Mouse (Mus musculus): Measurements from ENCODE around the gene Arhgef16. TPM values are rescaled to one million over a fixed set of nuclear protein-coding genes. Genes with fewer than 3 reads are reported as not detected.

Arhgef16 gene
- total RNA-seq, 4 experiments from 2014 or later = 0.09 to 0.51 (median 0.32) TPM

DNA sequence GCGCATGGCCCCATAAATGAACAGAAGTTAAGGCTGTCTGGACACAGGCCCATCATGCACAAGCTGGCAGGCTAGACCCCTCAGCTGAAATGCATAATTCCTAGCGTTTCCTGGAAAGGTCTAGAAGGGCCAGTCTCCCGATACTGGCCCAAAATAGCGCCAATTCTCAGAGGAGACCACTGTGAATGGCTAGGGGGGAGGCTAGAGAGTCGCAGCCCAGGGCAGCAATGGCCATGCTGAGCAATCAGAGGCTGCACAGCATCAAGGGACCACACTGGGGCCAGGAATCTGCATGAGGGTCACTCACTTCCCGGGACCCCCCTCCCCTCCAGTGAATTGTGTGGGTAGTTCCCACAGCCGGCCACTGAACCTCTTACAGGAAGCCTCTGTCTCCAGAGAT, 17.8 kb downstream of the Arhgef16 start:
- no peak for DNase-seq

DNA sequence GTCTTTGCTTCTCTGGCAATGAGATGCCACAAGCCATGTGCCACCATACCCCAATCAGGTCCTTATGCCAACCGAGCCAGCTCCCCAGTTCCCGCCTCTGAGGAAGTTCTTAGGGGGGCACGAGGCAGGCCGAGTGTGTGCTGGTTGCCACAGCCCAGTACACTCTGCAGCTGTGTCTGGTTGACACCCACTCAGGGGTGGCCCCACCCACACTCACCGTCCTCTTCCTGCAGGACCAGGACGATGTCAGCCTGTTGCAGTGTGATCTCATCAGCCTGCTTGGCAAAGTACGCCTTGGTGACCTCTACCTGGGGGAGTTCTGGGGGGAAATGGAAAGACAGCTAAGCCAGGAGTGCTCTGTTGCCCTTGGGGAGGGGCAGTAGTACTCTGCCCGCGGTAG, 22.0 kb downstream of the Arhgef16 start:
- no peak for DNase-seq

DNA sequence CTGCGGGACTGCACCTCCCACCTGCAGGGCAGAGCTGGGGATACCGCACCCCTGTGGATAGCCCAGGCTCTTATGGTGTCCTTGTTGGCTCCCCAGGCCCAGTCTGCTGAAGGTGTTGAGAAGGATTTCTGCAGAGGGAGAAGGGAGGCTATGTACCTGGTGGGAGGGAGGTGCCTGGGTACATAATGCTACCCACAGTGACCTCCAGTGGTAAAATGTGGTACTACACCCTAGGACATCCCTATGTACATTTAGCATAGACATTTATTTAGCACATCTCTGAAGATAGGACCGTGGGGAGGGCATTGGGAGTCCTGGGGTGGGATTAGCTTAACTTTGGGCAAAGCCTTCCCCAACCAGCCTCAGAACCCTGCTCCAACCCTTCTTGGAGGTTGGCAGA, 28.5 kb downstream of the Arhgef16 start:
- DNase-seq = no peak

DNA sequence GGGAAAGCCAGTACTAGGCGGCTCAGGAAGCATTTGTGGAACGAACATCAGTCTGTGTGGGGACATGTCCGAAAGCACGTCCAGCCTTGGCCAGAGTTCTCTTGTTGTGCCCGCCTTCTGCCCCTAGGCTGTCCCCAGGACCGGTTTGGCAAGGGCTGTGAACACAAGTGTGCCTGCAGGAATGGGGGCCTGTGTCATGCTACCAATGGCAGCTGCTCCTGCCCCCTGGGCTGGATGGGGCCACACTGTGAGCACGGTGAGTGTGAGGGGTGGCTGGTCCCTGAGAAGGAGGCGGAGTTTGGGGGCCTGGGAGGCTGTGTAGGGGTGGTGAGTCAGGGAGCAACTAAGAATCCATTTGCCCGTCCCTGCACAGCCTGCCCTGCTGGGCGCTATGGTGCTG, 32.0 kb downstream of the Arhgef16 start:
- no peak for DNase-seq

DNA sequence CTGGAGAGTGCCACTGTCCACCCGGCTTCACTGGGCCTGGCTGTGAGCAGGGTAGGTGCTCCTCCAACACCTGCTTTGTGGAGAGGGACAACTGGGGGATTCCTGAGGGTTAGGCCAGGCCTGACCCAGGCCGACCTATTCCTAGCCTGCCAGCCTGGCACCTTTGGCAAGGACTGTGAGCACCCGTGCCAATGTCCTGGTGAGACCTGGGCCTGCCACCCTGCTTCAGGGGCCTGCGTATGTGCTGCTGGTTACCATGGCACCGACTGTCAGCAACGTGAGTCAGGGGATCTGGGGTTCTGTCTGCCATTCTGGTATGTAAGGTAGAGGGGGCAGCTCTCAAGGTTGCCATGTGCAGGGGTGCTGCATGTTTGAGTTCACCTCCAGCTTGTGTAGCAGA, 34.0 kb downstream of the Arhgef16 start:
- DNase-seq = no peak

DNA sequence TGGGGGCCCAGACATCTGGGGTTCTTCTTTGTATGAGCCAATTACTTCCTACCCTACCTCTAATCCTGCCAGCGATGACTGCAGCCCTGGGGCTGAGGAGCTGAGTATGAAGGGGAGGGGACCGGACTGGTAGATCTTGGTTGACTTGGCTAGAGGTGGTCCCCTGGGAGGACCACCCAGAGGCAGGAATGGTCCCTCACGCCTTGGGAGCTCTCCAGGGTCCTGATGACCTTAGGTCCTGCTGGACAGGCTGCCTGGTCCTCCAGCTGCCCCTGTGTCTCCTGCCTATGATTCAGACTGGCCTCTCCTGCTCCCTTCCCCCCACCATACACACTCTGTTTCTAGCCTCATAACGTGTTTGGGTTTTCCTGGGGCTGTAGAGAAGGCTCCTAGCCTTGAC, 39.4 kb downstream of the Arhgef16 start:
- no peak for DNase-seq

DNA sequence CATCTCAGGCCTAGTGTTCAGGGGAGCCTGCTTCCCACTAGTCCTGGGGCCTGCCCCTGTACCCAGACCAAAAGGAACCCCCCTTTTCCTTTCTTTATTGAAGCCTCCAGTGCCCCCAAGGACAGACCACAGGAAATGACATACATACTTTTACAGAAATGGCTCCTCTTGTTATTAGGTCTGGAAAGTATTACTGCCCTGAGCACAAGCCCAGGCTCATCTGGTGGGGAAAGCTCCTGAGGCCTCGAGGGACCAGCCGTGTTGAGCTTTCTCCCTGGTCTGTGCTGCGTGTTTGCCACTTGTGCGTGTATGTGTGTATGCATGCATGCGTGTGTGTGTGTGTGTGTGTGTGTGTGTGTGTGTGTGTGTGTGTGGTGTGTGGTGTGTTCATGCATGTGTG, 40.7 kb downstream of the Arhgef16 start:
- no peak for DNase-seq

DNA sequence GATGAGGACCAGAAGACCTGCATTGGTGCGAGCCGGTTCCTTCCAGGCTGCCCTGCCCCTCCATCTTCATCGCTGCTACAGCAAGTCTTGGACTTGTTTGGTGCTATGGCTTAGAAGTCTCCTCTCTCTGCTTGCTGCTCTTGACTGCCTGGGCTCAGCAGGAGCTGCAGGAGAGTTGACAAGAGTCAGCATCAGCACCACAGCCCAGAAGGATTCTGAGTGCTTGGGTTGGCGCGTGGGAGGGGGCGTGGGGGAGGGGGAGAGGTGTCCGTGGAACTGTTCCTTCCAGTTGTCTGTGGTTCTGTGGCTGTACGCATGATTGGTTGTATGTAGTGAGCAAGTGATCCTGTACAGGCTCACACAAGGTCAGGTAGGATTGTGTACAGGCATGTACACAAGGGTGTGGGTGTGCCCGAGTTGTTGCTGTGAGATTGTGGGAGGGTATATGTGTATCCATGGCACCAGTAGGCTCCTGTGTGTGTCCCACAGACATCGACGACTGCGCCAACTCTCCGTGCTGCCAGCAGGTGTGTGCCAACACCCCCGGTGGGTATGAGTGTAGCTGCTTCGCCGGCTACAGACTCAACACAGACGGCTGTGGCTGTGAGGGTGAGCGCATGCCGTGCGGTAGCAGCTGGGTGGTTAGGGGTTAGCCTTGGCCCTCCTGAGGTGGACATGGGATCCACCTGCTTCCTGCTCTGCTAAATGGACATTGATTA, 48.8 kb downstream of the Arhgef16 start:
- no peak for DNase-seq

DNA sequence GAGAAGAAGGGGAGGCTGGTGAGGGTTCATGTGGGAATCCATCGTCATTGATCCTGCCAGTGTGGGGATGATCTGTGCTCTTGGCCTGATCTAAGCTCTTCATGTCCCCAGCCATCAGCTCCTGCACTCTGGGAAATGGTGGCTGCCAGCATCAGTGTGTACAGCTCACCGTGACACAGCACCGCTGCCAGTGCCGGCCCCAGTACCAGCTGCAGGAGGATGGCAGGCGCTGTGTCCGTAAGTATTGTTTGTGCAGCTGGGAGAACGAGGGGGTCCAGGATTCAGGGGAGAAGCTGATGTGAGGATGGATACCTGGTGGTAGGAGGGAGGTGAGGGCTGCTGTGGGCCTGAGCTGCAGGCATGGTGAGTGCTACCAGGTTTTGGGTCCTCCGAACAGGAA, 52.2 kb downstream of the Arhgef16 start:
- no peak for DNase-seq

DNA sequence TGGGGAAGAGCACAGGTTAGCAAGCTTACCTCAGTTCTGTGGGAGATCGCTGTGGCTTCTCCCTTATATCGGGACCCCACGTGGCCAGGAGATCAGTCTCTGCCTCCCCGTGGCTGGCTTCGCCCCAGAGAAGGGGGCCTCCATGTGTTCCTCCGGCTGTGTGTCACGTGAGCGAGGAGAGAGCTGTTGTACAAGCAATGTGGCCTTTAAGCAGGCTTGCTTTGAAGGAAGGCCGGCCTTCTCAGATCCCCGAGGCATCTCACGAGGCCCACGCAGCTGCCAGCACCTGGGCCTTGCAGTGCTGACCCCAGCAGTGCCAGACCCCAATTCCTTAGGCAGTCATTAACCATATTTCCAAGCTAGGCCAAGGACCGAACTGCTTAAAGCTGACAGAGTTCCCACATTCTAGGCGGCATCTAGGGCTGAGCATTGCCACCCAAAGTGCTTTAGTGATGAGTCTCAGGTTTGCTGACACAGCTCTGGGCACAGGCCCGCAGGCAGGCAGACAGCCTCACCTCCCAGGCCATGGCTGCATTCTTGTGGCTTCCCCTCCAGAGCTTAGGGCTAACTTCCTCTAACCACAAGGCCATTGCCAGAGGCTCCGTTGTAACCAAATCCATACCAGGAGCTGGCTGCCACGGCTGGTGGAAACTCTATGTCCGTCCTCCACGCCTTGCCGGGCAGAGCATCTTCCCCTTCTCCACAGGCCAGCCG, 53.2 kb downstream of the Arhgef16 start:
- DNase-seq = no peak

DNA sequence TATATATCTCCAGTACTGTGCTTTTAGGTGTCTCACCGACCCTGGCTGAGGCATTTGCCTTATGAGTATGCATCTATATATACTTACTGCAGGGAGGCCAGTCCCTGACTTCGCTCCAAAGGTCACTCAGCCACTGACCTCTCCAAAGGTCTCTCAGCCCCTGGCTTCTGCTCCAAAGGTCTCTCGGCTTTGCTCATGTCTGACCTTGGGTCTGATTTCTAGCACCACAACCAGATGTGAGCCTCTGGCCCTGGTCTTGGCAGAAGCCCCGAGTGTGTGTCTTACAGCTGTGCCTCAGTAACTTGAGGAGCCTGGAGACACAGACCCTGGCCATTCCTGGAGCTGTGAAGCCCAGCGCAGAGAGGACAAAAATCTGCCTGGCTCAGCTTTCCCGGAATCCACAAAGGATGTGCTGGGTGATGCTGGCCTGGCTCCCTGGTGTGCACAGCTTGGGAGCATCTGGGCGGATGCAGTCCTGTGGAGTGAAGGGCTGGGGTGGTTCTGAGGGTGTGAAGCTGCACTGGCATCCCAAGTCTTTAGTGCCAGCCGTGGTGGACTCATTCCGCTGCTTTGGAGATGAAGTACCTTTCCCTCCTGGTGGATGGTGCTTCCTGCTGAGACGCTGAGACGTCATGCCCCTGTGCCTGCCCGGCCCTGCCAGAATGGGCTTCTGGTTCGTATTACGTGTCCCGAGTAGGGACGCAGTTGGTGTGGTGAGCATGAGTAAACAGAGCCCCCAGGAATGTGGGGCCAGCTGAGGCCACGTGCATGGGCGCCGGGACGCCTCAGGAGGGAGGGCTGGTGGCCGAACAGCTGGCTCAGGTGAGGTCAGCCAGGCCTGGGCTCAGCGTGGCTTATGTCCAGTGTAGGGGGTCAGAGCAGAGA, 54.0 kb downstream of the Arhgef16 start:
- no peak for DNase-seq

DNA sequence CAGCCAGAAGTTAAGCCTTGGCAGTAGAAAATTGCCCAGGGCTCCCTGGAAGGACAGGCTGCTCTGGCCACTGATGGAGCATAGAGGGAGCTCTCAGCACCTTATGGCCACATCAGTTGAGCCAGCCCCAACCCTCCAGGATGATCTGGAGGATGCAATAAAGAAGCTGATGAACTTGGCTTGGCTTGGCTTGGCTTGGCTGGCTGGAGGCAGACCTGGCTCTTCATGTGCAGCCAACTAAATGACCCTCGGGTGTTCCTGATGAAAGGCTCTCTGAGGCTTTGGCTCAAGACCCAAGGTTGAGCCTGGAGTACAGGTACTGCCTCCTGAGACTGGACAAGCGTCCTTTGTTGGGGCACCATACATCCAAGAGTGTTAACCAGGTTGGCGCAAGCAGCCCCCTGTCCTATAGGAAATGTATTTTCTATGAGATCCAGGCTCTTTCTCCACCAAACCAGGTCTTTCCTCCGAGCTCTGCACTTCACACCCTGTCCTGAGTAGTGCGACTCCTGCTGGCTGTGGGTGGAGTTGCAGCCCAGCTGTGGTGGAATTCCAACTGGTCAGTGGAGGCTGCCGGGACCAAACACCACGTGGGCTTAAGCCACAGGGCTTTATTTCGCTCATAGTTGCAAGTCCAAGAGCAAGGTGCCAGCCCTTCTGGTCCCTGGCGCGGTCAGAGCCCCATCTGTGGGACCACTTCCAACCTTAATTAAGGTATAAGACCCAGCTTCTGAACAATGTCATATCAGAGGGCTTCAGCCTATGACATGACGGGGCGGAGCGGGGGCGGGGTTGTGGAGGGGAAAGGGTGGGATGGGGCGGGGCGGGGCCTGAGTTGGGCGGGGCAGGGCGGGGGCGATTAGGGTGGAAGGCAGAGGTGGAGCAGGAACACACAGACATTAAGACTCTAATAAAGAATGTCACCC, 55.1 kb downstream of the Arhgef16 start:
- DNase-seq = peak; percentile 38

DNA sequence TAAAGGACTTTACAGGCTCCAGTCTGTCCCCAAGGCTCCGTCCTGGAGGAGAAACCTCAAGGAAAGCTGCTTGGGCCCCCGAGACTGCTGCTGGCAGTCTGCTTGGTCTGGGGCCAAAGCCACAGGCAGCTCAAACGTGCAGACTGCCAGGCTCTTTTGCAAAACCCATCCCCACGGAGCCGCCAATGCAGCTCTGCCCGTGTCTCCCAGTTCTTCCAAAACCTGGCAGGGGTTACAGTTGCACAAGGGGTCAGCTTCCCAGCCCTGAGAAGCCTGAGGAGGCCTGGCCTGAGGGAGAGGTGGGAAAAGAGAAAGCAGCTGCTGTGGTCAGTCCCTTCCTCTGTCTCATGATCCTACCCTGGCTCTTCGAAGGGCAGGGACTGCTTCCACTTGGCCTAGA, 56.1 kb downstream of the Arhgef16 start:
- DNase-seq = peak; percentile 17

DNA sequence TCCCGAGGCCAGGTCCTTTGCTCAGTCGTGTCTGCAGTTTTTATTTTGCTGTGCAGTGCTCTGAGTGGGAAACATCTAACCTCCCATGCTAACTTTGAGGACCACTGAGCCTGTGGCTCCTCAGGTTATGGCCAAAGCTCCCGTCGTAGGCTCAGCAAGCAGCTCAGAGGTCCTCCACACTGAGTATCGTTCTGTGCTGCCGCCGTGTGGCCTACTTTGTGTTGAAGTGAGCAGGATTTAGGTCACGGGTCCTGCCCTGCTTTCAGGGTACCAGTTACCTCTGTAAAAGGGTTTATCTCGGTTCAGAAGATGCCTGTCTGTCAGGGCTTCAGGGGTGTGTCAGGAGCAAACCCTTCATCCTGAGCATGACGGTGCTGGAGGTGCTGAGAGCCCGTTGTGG, 60.9 kb downstream of the Arhgef16 start:
- no peak for DNase-seq

DNA sequence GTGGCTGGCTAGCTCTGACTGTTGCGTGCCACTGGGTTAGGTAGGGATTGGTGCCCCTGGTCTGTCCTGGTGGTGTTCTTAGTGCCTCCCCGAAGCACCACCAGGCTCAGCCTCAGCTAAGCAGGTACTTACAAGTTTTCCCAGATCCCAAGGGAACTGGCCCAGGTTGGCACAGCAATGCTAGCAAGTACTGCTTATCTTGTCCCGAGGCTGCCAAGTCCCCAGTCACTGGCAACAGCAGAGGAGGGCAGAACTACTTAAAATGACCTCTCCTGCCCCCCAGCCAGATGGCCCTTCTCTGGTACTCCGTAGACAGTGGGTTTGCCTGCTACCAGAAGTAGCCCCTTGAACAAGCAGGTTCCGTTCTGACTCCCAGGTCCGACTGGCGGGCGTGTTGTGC, 62.3 kb downstream of the Arhgef16 start:
- DNase-seq = no peak

DNA sequence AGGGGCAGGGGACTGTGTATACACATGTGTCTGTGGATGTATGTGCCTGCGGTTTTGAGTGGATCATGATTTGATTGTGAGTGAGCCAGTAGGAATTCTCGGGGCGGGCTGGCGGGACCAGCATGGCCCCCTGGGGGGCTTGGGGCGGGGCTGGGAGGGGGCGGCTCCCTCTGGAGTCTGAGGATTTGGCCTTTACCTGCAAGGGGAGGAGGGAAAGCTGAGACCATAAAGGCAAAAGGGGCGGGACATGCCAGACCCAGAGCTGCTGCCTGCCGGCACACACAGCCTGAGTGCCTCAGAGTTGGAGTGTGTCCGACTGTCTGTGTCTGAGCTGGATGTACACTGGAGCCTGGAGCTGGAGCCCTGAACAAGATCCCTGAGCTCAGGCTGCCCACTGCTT, 64.2 kb downstream of the Arhgef16 start:
- DNase-seq = no peak

DNA sequence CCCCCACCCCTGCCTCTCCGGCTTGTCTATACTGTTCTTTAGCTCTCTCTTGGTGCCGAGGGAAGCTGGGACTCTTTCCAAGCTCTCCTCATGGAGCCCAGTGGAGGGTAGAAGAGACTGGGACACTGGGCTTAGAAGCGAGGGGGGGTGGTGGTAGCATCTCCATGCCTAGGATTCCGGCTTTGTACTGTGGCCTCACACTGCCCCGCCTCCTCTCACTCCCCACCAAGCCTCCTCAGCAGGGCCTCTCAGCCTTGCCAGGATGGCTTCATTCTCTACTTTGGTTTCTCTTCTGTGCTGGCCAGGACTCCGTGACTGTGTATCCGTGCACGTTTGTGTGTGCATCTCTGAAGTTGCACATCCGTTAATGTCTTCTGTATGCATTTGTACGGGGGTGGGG, 64.6 kb downstream of the Arhgef16 start:
- DNase-seq = no peak

DNA sequence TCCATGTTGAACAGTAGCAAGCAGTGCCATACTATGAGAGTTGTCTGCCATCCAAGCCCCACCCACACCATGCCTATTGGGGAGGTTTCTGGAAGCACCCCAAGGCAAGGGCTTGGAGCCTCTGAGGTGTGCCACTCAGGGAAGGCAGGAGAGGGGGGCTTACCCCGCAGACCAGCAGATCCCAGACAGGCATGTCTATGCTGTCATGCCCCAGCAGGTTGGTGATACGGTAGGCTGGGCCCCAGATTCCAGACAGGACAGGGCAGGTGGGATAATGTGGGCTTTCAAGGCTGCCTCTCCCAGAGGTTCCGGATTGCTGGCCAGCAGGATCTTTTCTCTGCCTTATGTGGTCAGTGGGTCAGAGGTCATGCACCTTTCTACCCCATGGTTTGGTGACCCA, 65.5 kb downstream of the Arhgef16 start:
- DNase-seq = no peak

DNA sequence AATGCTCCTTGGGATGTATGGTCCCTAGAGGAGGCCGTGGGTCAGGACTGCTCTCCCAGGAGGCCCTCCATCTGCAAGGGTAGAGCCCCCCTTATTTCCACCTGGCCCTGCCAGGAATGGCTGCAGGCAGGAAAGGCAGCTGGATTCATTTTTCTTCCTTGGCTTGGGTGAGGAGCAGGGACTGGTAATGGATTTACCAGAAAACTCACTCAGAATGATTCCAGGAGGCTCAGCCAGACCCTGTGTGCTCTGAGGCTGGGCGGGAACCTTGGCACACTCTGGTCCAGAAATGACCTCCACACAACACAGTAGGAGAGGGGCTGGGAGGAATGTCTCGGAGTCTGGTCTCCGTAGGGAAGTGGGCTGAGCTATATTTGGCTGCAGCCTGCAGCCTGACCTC, 69.2 kb downstream of the Arhgef16 start:
- no peak for DNase-seq

DNA sequence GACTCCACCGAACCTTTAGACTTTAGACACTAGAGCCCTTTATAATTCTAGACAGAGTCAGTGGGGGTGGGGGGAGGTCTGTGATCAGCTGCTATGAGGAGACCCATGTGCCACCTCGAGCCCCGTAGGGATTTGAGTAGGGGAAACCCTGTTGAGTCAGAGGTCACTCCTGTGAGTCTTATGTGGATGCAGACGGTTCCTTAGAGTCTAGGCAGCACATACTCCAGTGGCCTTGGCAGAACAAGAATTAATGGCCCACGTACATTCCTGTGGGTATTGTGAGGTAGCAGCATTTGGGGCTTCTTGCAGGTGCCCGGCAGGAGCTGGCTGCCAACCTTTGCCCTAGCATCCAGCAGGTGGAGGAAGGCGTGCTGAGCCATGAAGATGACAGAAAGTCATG, 70.1 kb downstream of the Arhgef16 start:
- DNase-seq = no peak

DNA sequence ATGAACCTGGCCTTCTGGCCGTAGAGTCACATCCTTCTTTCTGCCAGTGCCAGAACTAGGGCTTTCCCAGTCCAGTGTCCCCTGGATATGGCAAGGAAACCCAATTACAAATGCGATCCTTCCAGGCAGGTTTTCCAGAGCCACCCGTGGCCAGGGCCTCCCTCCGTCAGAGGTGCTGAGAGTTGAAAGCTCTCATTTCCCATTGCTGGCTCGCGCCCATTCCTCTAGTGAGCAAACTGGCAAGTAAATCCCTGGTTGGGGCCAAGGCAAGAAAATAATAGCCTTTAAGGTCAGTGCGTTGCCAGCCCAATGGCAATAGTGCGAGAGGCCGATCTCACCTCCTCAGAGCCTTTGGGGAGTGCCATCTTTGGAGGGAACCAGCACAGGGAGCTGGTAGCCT, 71.9 kb downstream of the Arhgef16 start:
- DNase-seq = no peak
